Mouse (Mus musculus): ENCODE results near the gene Bank1. TPM values are rescaled to one million over a fixed set of nuclear protein-coding genes. Genes with fewer than 3 reads are reported as not detected.

The Bank1 gene
- polyA plus RNA-seq, 1 experiment from 2014 or later = 0.61 TPM

DNA sequence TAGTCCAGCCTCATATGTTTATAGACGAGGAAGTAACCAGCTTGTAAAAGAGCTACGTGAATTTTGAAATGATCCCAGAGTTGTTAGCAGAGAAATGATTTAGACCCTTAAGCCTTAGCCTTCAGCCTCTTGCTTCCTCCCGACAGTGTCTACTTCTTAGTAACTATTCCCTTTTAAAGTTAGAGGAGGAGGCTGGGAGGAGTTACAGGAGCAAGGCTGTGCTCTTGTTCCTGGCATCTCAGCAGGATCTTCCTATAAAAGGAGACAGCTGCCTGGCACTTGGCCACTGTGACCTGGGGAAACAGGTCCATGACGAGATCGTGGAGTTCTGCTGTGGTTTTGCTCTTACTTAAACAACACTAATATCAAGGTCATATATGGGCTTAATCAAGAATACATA is 241.8 kb downstream of the Bank1 start:
- no peak overlapping the region for H3K27ac ChIP-seq (replicated peaks; ENCODE audit: low read depth, low read length)
- DNase-seq = no peak
- ATAC-seq (ENCODE audit: low FRiP score, low TSS enrichment) = no peak
- no peaks in the 10 kb centered on the region for H3K4me1 ChIP-seq (ENCODE audit: control insufficient read depth, insufficient read depth, low read length)
- H3K4me2 ChIP-seq (ENCODE audit: low read length) = no peak overlapping the region
- no peaks in the 10 kb centered on the region for H3K27me3 ChIP-seq (ENCODE audit: control insufficient read depth, insufficient read depth, low read length)
- H3K9me3 ChIP-seq (ENCODE audit: control insufficient read depth, low read length) = no peaks in the 10 kb centered on the region
- no peak overlapping the region for H3K4me3 ChIP-seq (replicated peaks; ENCODE audit: low read depth, low read length)
- H3K9ac ChIP-seq (replicated peaks; ENCODE audit: low read length) = no peak overlapping the region
- H3K36me3 ChIP-seq (ENCODE audit: control insufficient read depth, insufficient read depth, low read length) = no peaks in the 10 kb centered on the region
- 84% methylated on average over 5 of the region's 5 CpGs for WGBS

DNA sequence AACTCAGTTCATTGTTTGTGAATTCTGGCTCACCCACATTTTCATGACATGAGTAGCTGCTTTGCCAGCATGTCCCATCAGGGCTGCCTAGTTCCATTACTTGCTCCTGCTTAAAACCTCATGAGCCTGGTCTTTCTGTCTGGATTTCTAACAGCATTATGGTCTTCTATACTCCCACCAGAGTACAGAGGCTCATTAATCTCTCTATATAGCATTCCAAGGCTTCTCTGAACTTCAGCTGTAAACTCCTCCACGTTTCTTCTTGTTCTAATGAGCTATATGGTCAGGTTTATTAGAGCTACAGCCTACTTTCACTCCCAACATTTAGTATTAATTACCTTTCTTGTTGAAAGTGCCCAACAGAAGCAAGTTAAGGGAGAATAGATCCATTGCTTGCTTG is 244.6 kb downstream of the Bank1 start:
- Histone ChIP-seq H3K27me3 (ENCODE audit: control insufficient read depth, insufficient read depth, low read length) (no peaks in the 10 kb centered on the region), H3K9ac (replicated peaks; ENCODE audit: low read length) (no peak overlapping the region), H3K36me3 (ENCODE audit: control insufficient read depth, insufficient read depth, low read length) (no peaks in the 10 kb centered on the region), H3K4me3 (replicated peaks; ENCODE audit: low read depth, low read length) (no peak overlapping the region), H3K4me2 (ENCODE audit: low read length) (no peak overlapping the region), H3K9me3 (ENCODE audit: control insufficient read depth, low read length) (no peaks in the 10 kb centered on the region), H3K4me1 (ENCODE audit: control insufficient read depth, insufficient read depth, low read length) (no peaks in the 10 kb centered on the region), H3K27ac (replicated peaks; ENCODE audit: low read depth, low read length) (no peak overlapping the region)
- WGBS = 79% methylated on average over 1 of the region's 1 CpGs
- ATAC-seq (ENCODE audit: low FRiP score, low TSS enrichment) = no peak
- no peak for DNase-seq

DNA sequence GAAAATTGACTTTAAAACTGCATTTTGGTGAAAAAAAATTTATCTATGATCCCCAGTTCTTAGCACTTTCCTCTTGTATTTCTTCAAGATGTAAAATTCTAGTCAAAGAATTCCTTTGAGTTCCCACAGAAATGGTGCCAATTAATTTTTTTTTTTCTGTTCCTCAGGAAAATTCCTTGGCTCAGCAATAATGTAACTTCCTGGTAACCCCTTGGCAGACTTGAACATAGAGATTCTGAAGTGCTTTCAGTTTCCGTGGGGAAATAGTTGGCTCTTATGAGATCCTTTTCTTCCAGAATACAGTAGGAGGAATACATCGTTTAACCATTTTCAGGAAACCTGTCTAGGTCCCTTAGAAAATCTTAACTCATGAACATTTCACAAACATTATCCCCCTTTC is 247.3 kb downstream of the Bank1 start:
- Histone ChIP-seq H3K4me2 (ENCODE audit: low read length) (no peak overlapping the region), H3K36me3 (ENCODE audit: control insufficient read depth, insufficient read depth, low read length) (no peaks in the 10 kb centered on the region), H3K27me3 (ENCODE audit: control insufficient read depth, insufficient read depth, low read length) (no peaks in the 10 kb centered on the region), H3K4me3 (replicated peaks; ENCODE audit: low read depth, low read length) (no peak overlapping the region), H3K4me1 (ENCODE audit: control insufficient read depth, insufficient read depth, low read length) (no peaks in the 10 kb centered on the region), H3K27ac (replicated peaks; ENCODE audit: low read depth, low read length) (no peak overlapping the region), H3K9ac (replicated peaks; ENCODE audit: low read length) (no peak overlapping the region), H3K9me3 (ENCODE audit: control insufficient read depth, low read length) (no peaks in the 10 kb centered on the region)
- WGBS = 82% methylated on average over 2 of the region's 2 CpGs
- DNase-seq = no peak
- ATAC-seq (ENCODE audit: low FRiP score, low TSS enrichment) = no peak

DNA sequence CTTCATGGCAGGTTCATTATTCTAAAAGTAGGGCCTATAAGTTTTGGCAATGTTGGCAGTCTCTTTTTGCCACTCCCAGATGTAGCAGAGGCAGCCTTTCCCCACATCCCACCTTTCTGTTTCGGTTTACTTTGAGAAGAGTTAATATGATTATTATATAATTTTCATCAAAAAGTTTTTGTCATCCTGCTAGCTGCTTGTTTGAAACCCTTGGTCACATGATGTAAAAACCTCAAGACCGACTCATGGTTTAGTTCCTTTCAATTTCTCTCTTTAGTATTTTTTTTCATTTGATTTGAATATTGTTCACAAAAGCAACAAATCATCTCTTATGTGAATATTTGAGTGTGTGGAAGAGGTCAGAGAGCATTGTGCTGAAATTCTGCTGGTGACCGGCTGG is 255.5 kb downstream of the Bank1 start:
- Histone ChIP-seq H3K4me1 (ENCODE audit: control insufficient read depth, insufficient read depth, low read length) (no peaks in the 10 kb centered on the region), H3K9ac (replicated peaks; ENCODE audit: low read length) (no peak overlapping the region), H3K27ac (replicated peaks; ENCODE audit: low read depth, low read length) (no peak overlapping the region), H3K36me3 (ENCODE audit: control insufficient read depth, insufficient read depth, low read length) (no peaks in the 10 kb centered on the region), H3K4me3 (replicated peaks; ENCODE audit: low read depth, low read length) (no peak overlapping the region), H3K4me2 (ENCODE audit: low read length) (no peak overlapping the region), H3K27me3 (ENCODE audit: control insufficient read depth, insufficient read depth, low read length) (no peaks in the 10 kb centered on the region), H3K9me3 (ENCODE audit: control insufficient read depth, low read length) (no peaks in the 10 kb centered on the region)
- ATAC-seq (ENCODE audit: low FRiP score, low TSS enrichment) (no peak), DNase-seq (no peak)
- WGBS = 93% methylated on average over 3 of the region's 3 CpGs

DNA sequence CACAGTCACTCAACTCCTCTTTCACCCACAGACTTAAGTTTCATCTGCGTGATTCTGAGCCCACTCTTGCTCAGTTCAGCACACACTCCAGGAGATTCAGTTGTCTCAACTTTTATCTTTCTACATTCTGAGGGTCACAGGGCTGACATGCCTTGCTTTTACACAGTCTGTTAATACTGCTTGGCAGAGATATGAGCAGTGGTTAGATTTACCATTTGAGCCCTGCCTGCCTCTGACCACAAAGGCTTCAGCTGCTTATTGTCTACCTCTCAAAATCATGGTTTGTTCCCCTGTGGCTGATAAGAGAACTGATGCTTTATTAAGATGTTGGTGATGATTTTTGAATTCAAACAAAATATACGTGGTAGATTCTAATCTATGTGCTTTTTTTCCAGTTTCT is 264.0 kb downstream of the Bank1 start:
- Histone ChIP-seq H3K27ac (replicated peaks; ENCODE audit: low read depth, low read length) (no peak overlapping the region), H3K4me2 (ENCODE audit: low read length) (no peak overlapping the region), H3K4me1 (ENCODE audit: control insufficient read depth, insufficient read depth, low read length) (no peaks in the 10 kb centered on the region), H3K9ac (replicated peaks; ENCODE audit: low read length) (no peak overlapping the region), H3K27me3 (ENCODE audit: control insufficient read depth, insufficient read depth, low read length) (no peaks in the 10 kb centered on the region), H3K4me3 (replicated peaks; ENCODE audit: low read depth, low read length) (no peak overlapping the region), H3K36me3 (ENCODE audit: control insufficient read depth, insufficient read depth, low read length) (no peaks in the 10 kb centered on the region), H3K9me3 (ENCODE audit: control insufficient read depth, low read length) (no peaks in the 10 kb centered on the region)
- ATAC-seq (ENCODE audit: low FRiP score, low TSS enrichment) = no peak
- no peak for DNase-seq
- WGBS = 82% methylated on average over 2 of the region's 2 CpGs

DNA sequence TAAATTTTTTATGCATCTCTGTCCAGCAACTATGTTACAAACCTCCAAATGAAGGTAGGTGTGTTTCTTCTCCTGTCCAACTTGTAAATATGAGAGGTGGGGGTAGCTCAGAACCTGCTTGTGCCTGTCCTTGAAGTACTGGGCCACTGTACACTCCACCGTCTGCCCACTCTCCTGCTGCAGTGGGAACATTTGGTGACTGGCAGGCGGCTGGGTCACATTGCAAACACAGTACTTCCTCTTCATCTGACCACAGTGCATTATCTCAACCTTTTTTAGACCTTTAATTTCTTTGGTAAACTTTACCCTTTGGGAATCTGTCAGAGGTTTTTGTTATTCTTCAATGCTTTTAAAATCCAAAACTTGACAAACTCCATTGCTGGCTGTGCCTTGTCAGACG is 275.2 kb downstream of the Bank1 start:
- Histone ChIP-seq H3K9ac (replicated peaks; ENCODE audit: low read length) (no peak overlapping the region), H3K27ac (replicated peaks; ENCODE audit: low read depth, low read length) (no peak overlapping the region), H3K4me2 (ENCODE audit: low read length) (no peak overlapping the region), H3K4me1 (ENCODE audit: control insufficient read depth, insufficient read depth, low read length) (no peaks in the 10 kb centered on the region), H3K27me3 (ENCODE audit: control insufficient read depth, insufficient read depth, low read length) (no peaks in the 10 kb centered on the region), H3K4me3 (replicated peaks; ENCODE audit: low read depth, low read length) (no peak overlapping the region), H3K36me3 (ENCODE audit: control insufficient read depth, insufficient read depth, low read length) (no peaks in the 10 kb centered on the region), H3K9me3 (ENCODE audit: control insufficient read depth, low read length) (no peaks in the 10 kb centered on the region)
- 94% methylated on average over 3 of the region's 3 CpGs for WGBS
- ATAC-seq (ENCODE audit: low FRiP score, low TSS enrichment) (no peak), DNase-seq (no peak)

DNA sequence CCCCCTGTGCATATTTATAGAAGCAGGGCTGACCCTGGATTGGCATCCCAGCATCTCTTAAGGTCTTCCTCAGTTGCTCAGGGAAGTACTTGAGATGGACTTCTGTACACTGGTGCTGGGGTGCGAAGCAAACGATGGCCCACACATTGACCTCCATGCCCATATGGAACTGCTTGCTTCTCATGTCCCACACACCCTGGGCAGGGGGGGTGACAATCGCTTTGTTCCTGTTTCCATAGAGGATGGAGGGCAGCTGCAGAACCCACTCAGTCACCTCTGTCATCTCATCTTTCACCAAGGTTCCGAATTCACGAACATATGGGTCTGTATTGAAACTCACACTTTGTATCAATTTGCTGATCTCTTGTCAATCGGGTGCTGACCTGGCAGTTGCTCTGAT is 275.7 kb downstream of the Bank1 start:
- no peaks in the 10 kb centered on the region for H3K27me3 ChIP-seq (ENCODE audit: control insufficient read depth, insufficient read depth, low read length)
- no peaks in the 10 kb centered on the region for H3K4me1 ChIP-seq (ENCODE audit: control insufficient read depth, insufficient read depth, low read length)
- H3K4me2 ChIP-seq (ENCODE audit: low read length) = no peak overlapping the region
- no peaks in the 10 kb centered on the region for H3K9me3 ChIP-seq (ENCODE audit: control insufficient read depth, low read length)
- H3K27ac ChIP-seq (replicated peaks; ENCODE audit: low read depth, low read length) = no peak overlapping the region
- H3K36me3 ChIP-seq (ENCODE audit: control insufficient read depth, insufficient read depth, low read length) = no peaks in the 10 kb centered on the region
- H3K9ac ChIP-seq (replicated peaks; ENCODE audit: low read length) = no peak overlapping the region
- ATAC-seq (ENCODE audit: low FRiP score, low TSS enrichment) (no peak), DNase-seq (no peak)
- no peak overlapping the region for H3K4me3 ChIP-seq (replicated peaks; ENCODE audit: low read depth, low read length)
- WGBS = 96% methylated on average over 6 of the region's 6 CpGs

DNA sequence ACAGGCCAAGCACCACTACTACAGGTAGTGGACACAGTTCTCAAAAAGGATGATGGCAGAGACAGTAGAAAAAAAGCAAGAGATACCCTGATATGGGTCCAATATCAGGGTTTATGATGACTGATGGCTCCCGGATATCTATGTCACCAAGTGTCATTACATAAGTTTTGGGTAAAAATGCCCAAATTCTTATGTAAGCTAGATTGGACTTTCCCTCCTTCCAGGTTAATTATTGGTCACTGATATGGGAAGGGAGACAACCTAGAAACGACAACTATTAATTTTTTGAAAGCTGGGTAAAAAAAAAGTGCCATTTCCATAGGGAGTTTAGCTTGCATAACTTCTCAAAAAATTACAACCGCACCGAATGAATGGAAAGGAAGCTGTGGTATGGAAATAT is 277.8 kb downstream of the Bank1 start:
- Histone ChIP-seq H3K4me2 (ENCODE audit: low read length) (no peak overlapping the region), H3K9ac (replicated peaks; ENCODE audit: low read length) (no peak overlapping the region), H3K36me3 (ENCODE audit: control insufficient read depth, insufficient read depth, low read length) (no peaks in the 10 kb centered on the region), H3K4me1 (ENCODE audit: control insufficient read depth, insufficient read depth, low read length) (no peaks in the 10 kb centered on the region), H3K27ac (replicated peaks; ENCODE audit: low read depth, low read length) (no peak overlapping the region), H3K9me3 (ENCODE audit: control insufficient read depth, low read length) (0 out of 2 replicates have a peak, but pooled peaks cover 3% of the 10 kb centered on the region), H3K4me3 (replicated peaks; ENCODE audit: low read depth, low read length) (no peak overlapping the region), H3K27me3 (ENCODE audit: control insufficient read depth, insufficient read depth, low read length) (no peaks in the 10 kb centered on the region)
- ATAC-seq (ENCODE audit: low FRiP score, low TSS enrichment) (no peak), DNase-seq (no peak)
- WGBS = 95% methylated on average over 4 of the region's 4 CpGs

DNA sequence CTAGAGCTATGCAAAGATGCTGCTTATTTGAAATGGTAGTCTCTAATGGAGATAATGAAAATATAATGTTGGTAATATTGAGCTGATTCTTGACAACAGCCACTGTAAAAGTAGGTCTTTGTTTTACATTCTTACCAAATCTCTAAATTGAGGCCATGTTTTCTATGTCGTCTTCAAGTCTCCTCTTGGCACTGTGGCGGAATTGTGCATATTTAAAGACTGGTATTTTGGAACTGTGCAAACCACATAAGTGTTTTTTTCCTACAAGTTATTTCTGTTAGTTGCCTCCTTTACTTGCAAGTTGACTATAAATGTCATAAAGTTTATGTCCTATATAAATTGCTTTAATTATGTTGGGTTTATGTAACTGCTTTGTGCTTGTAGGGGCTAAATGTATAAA is 280.5 kb downstream of the Bank1 start:
- Histone ChIP-seq H3K36me3 (ENCODE audit: control insufficient read depth, insufficient read depth, low read length) (no peaks in the 10 kb centered on the region), H3K27ac (replicated peaks; ENCODE audit: low read depth, low read length) (no peak overlapping the region), H3K4me1 (ENCODE audit: control insufficient read depth, insufficient read depth, low read length) (no peaks in the 10 kb centered on the region), H3K27me3 (ENCODE audit: control insufficient read depth, insufficient read depth, low read length) (no peaks in the 10 kb centered on the region), H3K9ac (replicated peaks; ENCODE audit: low read length) (no peak overlapping the region), H3K9me3 (ENCODE audit: control insufficient read depth, low read length) (0 out of 2 replicates have a peak, but pooled peaks cover 3% of the 10 kb centered on the region), H3K4me2 (ENCODE audit: low read length) (no peak overlapping the region), H3K4me3 (replicated peaks; ENCODE audit: low read depth, low read length) (no peak overlapping the region)
- WGBS = 97% methylated on average over 2 of the region's 2 CpGs
- no peak for ATAC-seq (ENCODE audit: low FRiP score, low TSS enrichment)
- no peak for DNase-seq
